Mouse (Mus musculus): ENCODE measurements around the gene 1700028P14Rik. TPM values are rescaled to one million over a fixed set of nuclear protein-coding genes. Genes with fewer than 3 reads are reported as not detected.

Gene 1700028P14Rik
- polyA plus RNA-seq, 1 experiment from 2014 or later: 2.3 TPM

DNA sequence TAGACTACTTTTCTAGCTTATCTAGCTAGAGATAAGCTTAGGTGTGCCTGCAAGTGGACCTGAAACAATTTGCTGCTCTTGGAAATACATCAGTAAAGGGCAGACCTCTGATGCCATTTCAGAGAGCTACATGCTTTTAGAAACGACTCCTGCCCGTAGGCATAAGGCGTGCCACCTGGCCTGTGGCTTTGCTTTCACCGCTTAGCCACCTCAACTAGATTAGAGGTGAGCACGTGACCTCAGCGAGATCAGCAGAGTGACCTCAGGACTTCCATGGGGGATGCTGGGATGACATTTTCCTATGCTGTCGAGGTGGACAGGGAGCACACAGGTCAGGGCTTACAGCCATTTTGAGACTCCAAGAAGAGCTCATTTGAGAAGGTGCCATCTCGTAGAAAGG is 131.5 kb downstream of the 1700028P14Rik start:
- 82% methylated on average over 8 of the region's 8 CpGs for WGBS
- no peaks in the 10 kb centered on the region for H3K9me3 ChIP-seq (ENCODE audit: control insufficient read depth, low read length)
- H3K36me3 ChIP-seq (ENCODE audit: control insufficient read depth, insufficient read depth, low read length): no peaks in the 10 kb centered on the region
- ATAC-seq (ENCODE audit: low read depth): no peak
- no peaks in the 10 kb centered on the region for H3K4me1 ChIP-seq (replicated peaks; ENCODE audit: control insufficient read depth, insufficient read depth, low read length)
- no peak overlapping the region for H3K4me3 ChIP-seq (ENCODE audit: low read length)
- H3K4me2 ChIP-seq (ENCODE audit: low read depth, low read length): no peak overlapping the region
- no peaks in the 10 kb centered on the region for H3K27me3 ChIP-seq (ENCODE audit: control insufficient read depth, insufficient read depth, low read depth, low read length)
- H3K9ac ChIP-seq (ENCODE audit: low read length): no peak overlapping the region
- H3K27ac ChIP-seq (ENCODE audit: low read length): no peak overlapping the region

DNA sequence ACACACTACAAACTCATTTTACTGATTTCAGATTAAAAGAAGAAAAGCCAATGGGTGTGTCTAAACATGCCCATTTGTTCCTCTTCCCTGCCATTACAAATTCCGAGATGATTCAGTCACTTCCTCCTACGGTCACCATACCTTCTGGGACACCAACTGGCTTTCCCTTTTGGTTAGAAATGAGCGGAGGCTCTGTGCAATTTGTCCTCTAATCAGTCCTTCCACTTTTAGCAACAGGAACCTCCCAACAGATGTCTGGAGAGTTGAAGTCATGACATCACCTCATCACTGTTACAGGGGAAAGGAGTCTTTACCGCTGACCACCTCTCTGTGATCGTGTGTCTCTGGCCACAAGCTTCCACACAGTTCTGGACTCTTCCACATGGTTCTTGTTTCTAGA is 132.0 kb downstream of the 1700028P14Rik start:
- Histone ChIP-seq H3K27ac (ENCODE audit: low read length) (no peak overlapping the region), H3K4me2 (ENCODE audit: low read depth, low read length) (no peak overlapping the region), H3K9me3 (ENCODE audit: control insufficient read depth, low read length) (no peaks in the 10 kb centered on the region), H3K4me1 (replicated peaks; ENCODE audit: control insufficient read depth, insufficient read depth, low read length) (no peaks in the 10 kb centered on the region), H3K27me3 (ENCODE audit: control insufficient read depth, insufficient read depth, low read depth, low read length) (no peaks in the 10 kb centered on the region), H3K4me3 (ENCODE audit: low read length) (no peak overlapping the region), H3K36me3 (ENCODE audit: control insufficient read depth, insufficient read depth, low read length) (no peaks in the 10 kb centered on the region), H3K9ac (ENCODE audit: low read length) (no peak overlapping the region)
- no peak for ATAC-seq (ENCODE audit: low read depth)
- WGBS: 75% methylated on average over 5 of the region's 5 CpGs

DNA sequence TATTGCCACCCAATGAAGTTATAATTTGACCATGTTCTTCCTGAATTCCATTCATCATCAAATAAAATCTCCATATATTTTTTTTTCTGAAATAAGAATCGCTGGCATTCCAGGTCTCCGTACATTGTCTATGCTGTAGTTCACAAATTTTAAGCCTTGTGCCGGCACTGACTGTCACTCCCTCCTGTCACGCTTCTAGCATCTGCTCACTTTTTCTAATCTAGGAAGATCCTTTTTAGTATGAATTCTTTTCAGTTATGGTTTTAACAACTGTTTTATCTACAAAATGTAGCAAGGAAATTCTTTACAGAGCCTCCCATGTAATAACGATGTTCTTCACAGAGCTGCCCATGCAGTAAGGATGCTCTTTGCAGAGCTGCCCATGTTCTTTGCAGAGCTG is 134.1 kb downstream of the 1700028P14Rik start:
- Histone ChIP-seq H3K27ac (ENCODE audit: low read length) (no peak overlapping the region), H3K9ac (ENCODE audit: low read length) (no peak overlapping the region), H3K36me3 (ENCODE audit: control insufficient read depth, insufficient read depth, low read length) (no peaks in the 10 kb centered on the region), H3K27me3 (ENCODE audit: control insufficient read depth, insufficient read depth, low read depth, low read length) (no peaks in the 10 kb centered on the region), H3K4me3 (ENCODE audit: low read length) (no peak overlapping the region), H3K4me2 (ENCODE audit: low read depth, low read length) (no peak overlapping the region), H3K4me1 (replicated peaks; ENCODE audit: control insufficient read depth, insufficient read depth, low read length) (no peaks in the 10 kb centered on the region), H3K9me3 (ENCODE audit: control insufficient read depth, low read length) (no peaks in the 10 kb centered on the region)
- 88% methylated on average over 5 of the region's 5 CpGs for WGBS
- no peak for ATAC-seq (ENCODE audit: low read depth)

DNA sequence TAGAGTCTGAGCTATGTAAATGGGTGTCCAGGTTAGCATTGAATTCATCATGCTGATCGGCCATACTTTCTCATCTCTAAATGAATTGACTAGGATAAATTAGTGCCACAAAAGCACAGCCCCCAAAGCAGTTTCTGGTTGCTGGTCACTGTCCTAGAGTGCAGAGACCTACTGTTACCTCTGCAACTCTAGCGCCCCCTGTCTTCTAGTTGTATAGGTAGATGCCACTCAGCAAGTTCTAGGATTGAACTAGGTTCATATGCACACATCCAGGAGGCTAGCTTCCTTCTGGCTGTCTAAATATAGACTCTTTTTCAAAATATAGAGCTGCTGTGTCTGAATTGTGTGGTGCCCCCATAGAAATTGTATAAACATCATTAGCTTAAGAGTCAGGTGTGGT is 141.3 kb downstream of the 1700028P14Rik start:
- no peak overlapping the region for H3K9ac ChIP-seq (ENCODE audit: low read length)
- no peak overlapping the region for H3K4me3 ChIP-seq (ENCODE audit: low read length)
- 50% methylated on average over 2 of the region's 2 CpGs for WGBS
- H3K36me3 ChIP-seq (ENCODE audit: control insufficient read depth, insufficient read depth, low read length): no peaks in the 10 kb centered on the region
- H3K4me1 ChIP-seq (replicated peaks; ENCODE audit: control insufficient read depth, insufficient read depth, low read length): no peaks in the 10 kb centered on the region; the same call in 1 of the 2 replicates
- H3K27ac ChIP-seq (ENCODE audit: low read length): no peak overlapping the region
- ATAC-seq (ENCODE audit: low read depth): no peak
- no peaks in the 10 kb centered on the region for H3K9me3 ChIP-seq (ENCODE audit: control insufficient read depth, low read length)
- no peaks in the 10 kb centered on the region for H3K27me3 ChIP-seq (ENCODE audit: control insufficient read depth, insufficient read depth, low read depth, low read length)
- H3K4me2 ChIP-seq (ENCODE audit: low read depth, low read length): no peak overlapping the region

Other genes starting within 250 kb of the 1700028P14Rik start
- 4.6 and 5.2 TPM in 2 replicates for gene Mamdc2, start 204.4 kb downstream of the 1700028P14Rik start, polyA plus RNA-seq (2015; fragmentation: Nextera tagmentation; extraction: Ambion mirVana)
- gene Ptar1, start 34.6 kb upstream of the 1700028P14Rik start, polyA plus RNA-seq (2015; fragmentation: Nextera tagmentation; extraction: Ambion mirVana): 4.8 and 6.2 TPM in 2 replicates
- gene Apba1, start 106.1 kb upstream of the 1700028P14Rik start, polyA plus RNA-seq (2015; fragmentation: Nextera tagmentation; extraction: Ambion mirVana): 0.16 and 0.33 TPM in 2 replicates

All from lung, embryonic 16.5 days (tissue).